Mouse (Mus musculus) cerebellum, adult 2 months (tissue): ENCODE measurements at regions not wholly inside any gene's neighbourhood (a gene's known extent, or its start where the extent isn't known, plus 50 kb on each side); places are given as distances from the start of the nearest gene placed in this dataset.

Source experiments
- CTCF ChIP-seq: fragments of 200-500 bp; IDR thresholded peaks from 2 replicates; pipeline ENCODE4 v1.5.1; 2011; ENCODE audit warnings: low read depth, mild to moderate bottlenecking, control low read depth, low read length, moderate library complexity, borderline replicate concordance; ENCODE audit not compliant: insufficient read depth
- POLR2A ChIP-seq: fragments of 200-500 bp; IDR thresholded peaks from 2 replicates; pipeline ENCODE4 v1.6.1; 2011; ENCODE audit warnings: low read length, control low read depth, borderline replicate concordance; ENCODE audit not compliant: insufficient read depth

- TF ChIP-seq CTCF, result no peak
- no peak for TF ChIP-seq POLR2A
These were observed 140.5 kb downstream of the Samd5 start for GRCm38 (mm10) chr10:9534552-9534951.
